Mouse (Mus musculus): ENCODE results near the gene Grip1. TPM values are rescaled to one million over a fixed set of nuclear protein-coding genes. Genes with fewer than 3 reads are reported as not detected.

The Grip1 gene
- polyA plus RNA-seq (2012; rRNA removed; ENCODE audit: low replicate concordance) = 0.02 TPM in 1 of 2 replicates, not detected in the other

GRCm38 (mm10) chr10:119453431-119454105 is at the start of gene Grip1:
TSS of gene Grip1 (plus strand) at chr10:119453830.

DNA sequence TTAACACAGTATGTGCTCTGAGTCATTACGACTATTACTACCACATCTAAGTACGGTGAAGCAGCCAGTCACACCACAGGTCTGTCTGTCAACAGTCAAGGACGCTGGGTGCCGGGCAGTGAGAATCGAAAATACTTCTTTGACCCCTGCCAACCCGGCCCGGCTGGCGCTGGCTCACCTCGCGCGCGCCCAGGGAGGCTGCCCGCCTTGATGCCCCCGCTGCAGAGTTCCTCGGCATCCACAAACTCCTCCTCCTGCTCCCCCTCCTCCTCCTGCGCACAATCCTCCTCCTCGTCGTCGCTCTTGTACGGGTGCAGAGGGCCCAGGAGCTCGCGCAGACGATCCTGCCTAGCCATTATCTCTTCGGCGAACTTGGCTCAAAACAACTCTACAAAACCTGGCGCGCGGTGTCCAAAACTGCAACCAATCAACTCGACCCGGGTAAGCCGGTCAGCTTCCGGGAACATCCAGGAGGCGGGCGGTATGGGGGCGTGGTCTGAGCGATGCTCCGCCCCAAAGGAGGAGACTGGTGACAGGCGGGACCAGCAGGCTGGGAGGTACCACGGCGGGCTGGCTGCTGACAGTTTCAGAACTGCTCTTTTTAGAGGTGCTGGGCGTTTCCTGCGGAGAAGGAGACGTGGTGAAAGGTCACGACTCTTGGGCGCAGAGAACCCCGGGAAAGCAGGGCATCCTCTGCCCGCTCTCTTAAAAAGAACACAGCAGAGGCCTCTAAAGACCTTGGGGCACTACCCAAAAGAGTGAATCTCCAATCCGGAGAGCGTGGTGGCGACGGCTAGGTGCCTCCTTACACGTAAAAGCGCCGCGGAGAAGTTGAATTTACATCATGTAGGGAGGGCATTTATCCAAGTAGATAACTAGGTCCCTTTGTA is 659.1 kb downstream of the Grip1 start, which contains the start of gene Helb:
Gene Helb, minus strand, starts transcription at position 481 of the 890 bp plus-strand sequence.

Other genes with a start within 250 kb of the Grip1 start
- gene Cand1, start 213.8 kb upstream of the Grip1 start, polyA plus RNA-seq (2012; rRNA removed; ENCODE audit: low replicate concordance) = 5.8 and 8.3 TPM in 2 replicates

All from duodenum, adult 2 months (tissue).